In the genomic region with DNA sequence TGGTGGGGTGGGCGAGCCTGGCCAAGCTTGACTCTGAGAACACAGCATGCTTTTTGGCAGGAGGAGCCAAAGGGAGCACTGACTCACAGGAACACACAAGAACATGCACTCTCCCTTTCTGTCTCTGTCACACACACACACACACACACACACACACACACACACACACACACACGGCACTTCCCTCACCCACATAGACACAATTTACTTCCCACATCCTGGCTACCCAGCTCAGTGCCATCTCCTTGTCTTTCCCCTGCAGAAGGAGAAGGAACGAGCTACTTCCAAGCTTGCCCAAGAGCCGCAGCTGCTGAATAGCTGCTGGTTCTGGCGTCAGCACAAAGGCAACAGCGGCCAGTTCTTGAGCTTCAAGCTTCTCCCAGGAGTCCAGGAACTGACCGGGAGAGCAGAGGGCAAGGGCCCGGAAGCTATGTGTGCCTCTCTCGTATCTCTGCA, we compare ENCODE assay signal across 8 mouse cellular contexts.
DNase-seq lines count a peak whose midpoint lies in the region; ATAC-seq and TF ChIP-seq lines count a peak whose summit lies in the region.

No protein-coding gene starts in this region.

- H3K4me1 ChIP-seq in liver, adult 2 months (ENCODE audit: control insufficient read depth, insufficient read depth, low read length) = peaks cover 6% of the 10 kb centered on the region; the same call in 1 of the 2 replicates
- H3K4me1 ChIP-seq in lung, embryonic 15.5 days = peaks cover 49% of the 10 kb centered on the region

- TF ChIP-seq POLR2A in liver, adult 2 months (IDR thresholded peaks at IDR 0.05; ENCODE audit: extremely low read depth, insufficient read depth, low read length) = no peak

- ATAC-seq in lung, embryonic 15.5 days (ENCODE audit: borderline replicate concordance, extremely low read depth, low FRiP score, low TSS enrichment) = no peak

- TF ChIP-seq CTCF in liver, adult 2 months (IDR thresholded peaks at IDR 0.05; ENCODE audit: low read depth, low read length) = no peak

- H3K27ac ChIP-seq in liver, adult 2 months (replicated peaks; ENCODE audit: insufficient read depth, low read depth, low read length) = peak overlapping the region; percentile 31
- H3K27ac ChIP-seq in lung, embryonic 15.5 days = peak overlapping the region; percentile 31

- no peaks in the 10 kb centered on the region for H3K79me2 ChIP-seq in liver, adult 2 months (ENCODE audit: control insufficient read depth, insufficient read depth, low read length)

- no peaks in the 10 kb centered on the region for H3K9me3 ChIP-seq in lung, embryonic 15.5 days

- intact Hi-C loops in heart, postnatal 36 days (cut with DNase I) = no loop called here

- peak; percentile 31 for DNase-seq in liver, adult 2 months (ENCODE audit: extremely low read depth, low read depth, low spot score)
- DNase-seq in liver = no peak
- DNase-seq in gastrocnemius, adult 8-10 months (ENCODE audit: low spot score in 2 of 2) = peak; percentile 37
- DNase-seq in heart, postnatal 36 days = peak; percentile 62 to 73
- DNase-seq in thymus, postnatal 14 days = no peak
- no peak for DNase-seq in spleen, postnatal 10 days (ENCODE audit: low spot score in 2 of 2)
- no peak for DNase-seq in c-Kit-positive CD71-positive TER-119-positive erythroid progenitor cells, embryonic 14.5 days (ENCODE audit: low spot score)

- no peak overlapping the region for H3K4me3 ChIP-seq in liver, adult 2 months (ENCODE audit: insufficient read depth, low read depth, low read length)
- no peak overlapping the region for H3K4me3 ChIP-seq in lung, embryonic 15.5 days

- H3K27me3 ChIP-seq in liver, adult 2 months (ENCODE audit: control insufficient read depth, insufficient read depth, low read length) = no peaks in the 10 kb centered on the region
- no peaks in the 10 kb centered on the region for H3K27me3 ChIP-seq in lung, embryonic 15.5 days

- H3K9ac ChIP-seq in liver, adult 2 months (ENCODE audit: low read depth, low read length) = 0 out of 2 replicates have a peak overlapping the region, but pooled peaks have one; percentile 28
- no peak overlapping the region for H3K9ac ChIP-seq in lung, embryonic 15.5 days

- 70% methylated on average over 9 of the region's 9 CpGs for WGBS in liver, adult 2 months
- 39% methylated on average over 9 of the region's 9 CpGs for WGBS in lung, embryonic 15.5 days

- H3K36me3 ChIP-seq in liver, adult 2 months (ENCODE audit: control insufficient read depth, insufficient read depth, low read length) = no peaks in the 10 kb centered on the region
- H3K36me3 ChIP-seq in lung, embryonic 15.5 days = no peaks in the 10 kb centered on the region

- no peak overlapping the region for H3K4me2 ChIP-seq in lung, embryonic 15.5 days

Comparison
In these comparisons a context has a peak if more than half of its experiments do, and no peak if none do; other contexts are left out.
1. DNase-seq: peak in liver, adult 2 months (single experiment), gastrocnemius, adult 8-10 months (2 of 2) and heart, postnatal 36 days (2 of 2); none in liver (single experiment), thymus, postnatal 14 days (single experiment), spleen, postnatal 10 days (0 of 2) and c-Kit-positive CD71-positive TER-119-positive erythroid progenitor cells, embryonic 14.5 days (single experiment).